Mouse (Mus musculus) midbrain, embryonic 11.5 days (tissue): ENCODE results near the gene Tnfsfm13. TPM values are rescaled to one million over a fixed set of nuclear protein-coding genes. Genes with fewer than 3 reads are reported as not detected.

ENCODE experiments used
- ATAC-seq: fragments of 200-750 bp; cut with Nextera tagmentation; 2 replicates; pipeline ENCODE4 v1.8.0; 2017; ENCODE audit warnings: moderate TSS enrichment, moderate library complexity; ENCODE audit not compliant: low FRiP score
- DNase-seq: peaks from one replicate; pipeline ENCODE4 v3.0.0; 2015; ENCODE audit warnings: low spot score; ENCODE audit errors: missing footprints
- H3K27ac ChIP-seq: fragments of 300-500 bp; sonication (generic); 2 replicates; pipeline ENCODE4 v1.5.1; 2014; ENCODE audit warnings: low read depth, low read length
- H3K27me3 ChIP-seq: fragments of 300-500 bp; sonication (generic); 2 replicates; pipeline ENCODE4 v1.6.1; 2014; ENCODE audit warnings: mild to moderate bottlenecking, low read length, moderate library complexity, mixed read lengths; ENCODE audit not compliant: control insufficient read depth, insufficient read depth
- H3K36me3 ChIP-seq: fragments of 300-500 bp; sonication (generic); 2 replicates; pipeline ENCODE4 v1.6.1; 2014; ENCODE audit warnings: mild to moderate bottlenecking, low read length, moderate library complexity, mixed read lengths; ENCODE audit not compliant: control insufficient read depth, insufficient read depth
- H3K4me1 ChIP-seq: fragments of 300-500 bp; sonication (generic); 2 replicates; pipeline ENCODE4 v1.6.1; 2014; ENCODE audit warnings: low read length; ENCODE audit not compliant: control insufficient read depth, insufficient read depth
- H3K4me2 ChIP-seq: fragments of 300-500 bp; sonication (generic); 2 replicates; pipeline ENCODE4 v1.6.1; 2014; ENCODE audit warnings: mild to moderate bottlenecking, moderate library complexity
- H3K4me3 ChIP-seq: fragments of 300-500 bp; sonication (generic); 2 replicates; pipeline ENCODE4 v1.5.1; 2014; ENCODE audit warnings: low read depth, low read length
- H3K9ac ChIP-seq: fragments of 300-500 bp; sonication (generic); 2 replicates; pipeline ENCODE4 v1.6.1; 2014; ENCODE audit warnings: low read length
- H3K9me3 ChIP-seq: fragments of 300-500 bp; sonication (generic); 2 replicates; pipeline ENCODE4 v1.6.1; 2016; ENCODE audit warnings: low read length; ENCODE audit not compliant: control insufficient read depth
- WGBS: fragments of 180-500 bp; shearing (Covaris S2); extraction: QIAGEN DNeasy Blood & Tissue Kit; methylation state at CpG from one replicate; pipeline ENCODE4 v1.1.7; 2014; 5-methylcytosine and 5-hydroxymethylcytosine counted together
- microRNA counts: library from miRNA; unstranded; fragments of <30 nt; microRNA quantifications from one replicate; lab custom pipeline; 2015
- microRNA-seq: library from miRNA; unstranded; fragments of <30 nt; microRNA quantifications from one replicate; pipeline ENCODE4, GENCODE M21; 2017
- polyA plus RNA-seq: library from polyadenylated mRNA; unstranded; fragments of >200 nt; fragmentation: Nextera tagmentation; extraction: Ambion mirVana; gene quantifications from 2 replicates; pipeline ENCODE4 v1.2.1, GENCODE M21; 2014

Tnfsfm13 gene
- polyA plus RNA-seq, 1 experiment from 2014 or later, result 0.78 TPM

DNA sequence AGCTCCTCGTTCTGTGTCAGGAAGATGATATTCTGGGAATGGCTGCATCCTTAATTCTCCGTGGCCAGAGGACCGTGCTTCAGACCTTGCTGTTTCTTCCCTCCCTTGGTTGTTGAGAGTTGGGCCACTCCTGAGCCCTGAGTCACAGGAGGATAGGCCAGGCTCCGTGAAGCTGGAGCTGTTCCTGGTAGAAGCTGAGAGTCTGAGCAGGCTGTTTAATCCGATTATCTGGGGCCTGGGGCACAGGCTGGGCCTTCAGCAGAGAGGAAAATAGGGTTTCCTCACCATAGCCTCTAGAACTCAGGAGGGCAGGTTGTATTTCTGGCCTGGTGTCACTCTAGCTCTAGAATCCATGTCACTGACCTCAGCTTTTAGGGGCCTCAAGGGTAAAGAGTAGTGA lies 42.5 kb downstream of the Tnfsfm13 start:
- no peaks in the 10 kb centered on the region for H3K9me3 ChIP-seq
- DNase-seq (no peak), ATAC-seq (no peak)
- 0 out of 2 replicates have a peak, but pooled peaks cover 4% of the 10 kb centered on the region for H3K4me1 ChIP-seq
- H3K27me3 ChIP-seq, result no peaks in the 10 kb centered on the region
- WGBS, result 60% methylated on average over 5 of the region's 5 CpGs
- H3K27ac ChIP-seq, result 0 out of 2 replicates have a peak overlapping the region, but pooled peaks have one; percentile 2
- H3K9ac ChIP-seq, result no peak overlapping the region
- H3K4me2 ChIP-seq, result no peak overlapping the region
- no peak overlapping the region for H3K4me3 ChIP-seq
- peaks cover 43% of the 10 kb centered on the region for H3K36me3 ChIP-seq

GRCm38 (mm10) chr11:69645860-69646259 lies 50.0 kb downstream of the Tnfsfm13 start:
- H3K36me3 ChIP-seq, result peaks cover 52% of the 10 kb centered on the region
- no peaks in the 10 kb centered on the region for H3K27me3 ChIP-seq
- H3K9ac ChIP-seq, result no peak overlapping the region
- no peaks in the 10 kb centered on the region for H3K9me3 ChIP-seq
- no peak for DNase-seq
- WGBS, result 96% methylated on average over 5 of the region's 5 CpGs
- no peaks in the 10 kb centered on the region for H3K4me1 ChIP-seq
- H3K4me3 ChIP-seq, result no peak overlapping the region
- no peak overlapping the region for H3K27ac ChIP-seq
- no peak for ATAC-seq
- H3K4me2 ChIP-seq, result no peak overlapping the region

DNA sequence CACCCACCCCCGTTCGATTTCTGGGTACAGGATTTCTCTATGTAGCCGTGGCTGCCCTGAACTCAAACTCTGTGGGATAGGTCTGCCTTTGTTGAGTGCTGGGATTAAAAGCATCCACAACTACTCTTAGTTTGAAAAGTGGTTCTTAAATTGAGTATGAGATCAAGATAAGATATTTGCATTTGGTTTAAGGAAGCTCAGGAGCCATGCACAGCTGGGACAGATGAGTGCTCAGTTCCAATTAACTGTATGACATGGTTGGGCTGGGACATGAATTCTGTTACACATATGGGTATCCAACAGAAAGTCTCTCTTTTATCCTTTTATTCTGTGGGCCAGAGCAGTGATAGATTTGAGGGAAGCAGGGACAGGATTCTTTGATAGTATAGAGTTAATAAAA lies 60.4 kb downstream of the Tnfsfm13 start:
- Histone ChIP-seq H3K36me3 (0 out of 2 replicates have a peak, but pooled peaks cover 5% of the 10 kb centered on the region), H3K9me3 (no peaks in the 10 kb centered on the region), H3K27me3 (no peaks in the 10 kb centered on the region), H3K4me3 (no peak overlapping the region), H3K27ac (no peak overlapping the region), H3K4me2 (no peak overlapping the region; the same call in 1 of the 2 replicates), H3K9ac (no peak overlapping the region), H3K4me1 (peaks cover 17% of the 10 kb centered on the region)
- ATAC-seq, result no peak
- no peak for DNase-seq
- 90% methylated on average over 3 of the region's 3 CpGs for WGBS

DNA sequence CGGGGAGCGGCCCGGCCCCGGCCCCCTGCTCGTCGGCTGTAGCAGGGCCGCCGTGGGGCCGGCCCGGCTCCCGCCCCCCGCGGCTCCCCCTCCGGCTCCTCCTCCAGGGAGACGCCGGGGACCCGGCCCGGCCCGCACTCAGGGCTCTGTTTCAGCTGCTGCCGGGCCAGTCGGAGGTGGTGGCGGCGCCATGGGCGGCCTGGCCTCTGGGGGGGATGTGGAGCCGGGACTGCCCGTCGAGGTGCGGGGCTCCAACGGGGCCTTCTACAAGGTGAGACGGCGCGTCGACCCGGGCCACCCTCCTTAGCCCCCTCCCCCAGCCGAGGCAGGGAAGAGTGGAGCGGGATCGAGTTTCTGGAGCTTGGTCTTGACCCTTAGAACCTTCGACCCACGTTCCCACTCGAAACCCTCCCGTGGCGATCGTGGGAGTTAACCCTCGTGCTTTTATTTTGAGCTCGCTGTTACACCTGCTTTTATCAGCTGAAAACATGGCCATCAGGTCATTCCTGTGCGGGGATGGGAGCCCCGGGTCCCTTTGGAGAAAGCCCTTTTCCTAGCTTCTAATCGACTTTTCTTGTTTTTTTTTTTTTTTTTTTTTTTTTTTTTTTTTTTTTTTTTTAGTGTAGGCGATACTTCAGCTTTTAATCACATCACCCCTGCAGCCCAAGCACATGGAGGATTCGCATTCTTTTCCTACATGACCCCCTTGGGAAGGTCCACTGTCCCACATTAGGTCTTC lies 62.6 kb downstream of the Tnfsfm13 start:
- Histone ChIP-seq H3K4me3 (peak overlapping the region; percentile 98), H3K9ac (peak overlapping the region; percentile 97), H3K36me3 (no peaks in the 10 kb centered on the region), H3K27me3 (no peaks in the 10 kb centered on the region), H3K9me3 (no peaks in the 10 kb centered on the region), H3K4me1 (peaks cover 17% of the 10 kb centered on the region), H3K4me2 (peak overlapping the region; percentile 82), H3K27ac (peak overlapping the region; percentile 90)
- ATAC-seq (peak; percentile 58), DNase-seq (no peak)
- under 1% methylated on average over 50 of the region's 50 CpGs for WGBS

MicroRNAs within 50 kb of the gene (microRNA counts, 519-probe panel; counts per million panel counts)
- not detected for microRNA mmu-miR-1934 (lab: Ali Mortazavi, UCI)
- 2,868 counts per million, percentile 10 among the panel's probes with 10 or more counts for microRNA mmu-miR-467f (lab: Ali Mortazavi, UCI)

Small RNA genes lying within 50 kb of the gene (microRNA-seq; reads per million reads assigned to microRNA genes)
- gene Mir1934 (3.4 reads per million, percentile 16 among the genes with 10 or more reads in this experiment), gene Mir467f (not detected)

Other genes with a start within 250 kb of the Tnfsfm13 start
- gene Dnah2, start 147.0 kb downstream of the Tnfsfm13 start, polyA plus RNA-seq, result 1.00 and 1.9 TPM in 2 replicates
- gene Efnb3, start 135.9 kb downstream of the Tnfsfm13 start, polyA plus RNA-seq, result 11.0 and 12.3 TPM in 2 replicates
- 35.1 and 36.4 TPM in 2 replicates for gene Wrap53, start 115.8 kb downstream of the Tnfsfm13 start, polyA plus RNA-seq
- gene Trp53, start 115.7 kb downstream of the Tnfsfm13 start, polyA plus RNA-seq, result 144 and 147 TPM in 2 replicates
- gene Atp1b2, start 90.2 kb downstream of the Tnfsfm13 start, polyA plus RNA-seq, result 10.4 and 12.2 TPM in 2 replicates
- not detected in 2 replicates for gene Shbg, start 78.2 kb downstream of the Tnfsfm13 start, polyA plus RNA-seq
- 13.1 and 16.8 TPM in 2 replicates for gene Sat2, start 74.1 kb downstream of the Tnfsfm13 start, polyA plus RNA-seq
- 25.6 and 29.0 TPM in 2 replicates for gene Fxr2, start 63.1 kb downstream of the Tnfsfm13 start, polyA plus RNA-seq
- 0.16 TPM in 1 of 2 replicates, not detected in the other for gene Sox15, start 40.8 kb downstream of the Tnfsfm13 start, polyA plus RNA-seq
- gene Mpdu1, start 33.5 kb downstream of the Tnfsfm13 start, polyA plus RNA-seq, result 31.2 and 34.5 TPM in 2 replicates
- gene Cd68, start 29.9 kb downstream of the Tnfsfm13 start, polyA plus RNA-seq, result 7.0 and 7.9 TPM in 2 replicates
- 877 and 900 TPM in 2 replicates for gene Eif4a1, start 23.7 kb downstream of the Tnfsfm13 start, polyA plus RNA-seq
- gene Senp3, start 14.0 kb downstream of the Tnfsfm13 start, polyA plus RNA-seq, result 80.6 and 90.8 TPM in 2 replicates
- not detected in 2 replicates for gene Tnfsf13, start 10.3 kb downstream of the Tnfsfm13 start, polyA plus RNA-seq
- gene Tnfsf12, start 249 bp downstream of the Tnfsfm13 start, polyA plus RNA-seq, result 2.0 and 2.8 TPM in 2 replicates
- gene Polr2a, start 62.5 kb upstream of the Tnfsfm13 start, polyA plus RNA-seq, result 52.4 and 54.1 TPM in 2 replicates
- not detected in 2 replicates for gene Slc35g3, start 65.9 kb upstream of the Tnfsfm13 start, polyA plus RNA-seq
- 0.90 and 0.91 TPM in 2 replicates for gene Zbtb4, start 69.8 kb upstream of the Tnfsfm13 start, polyA plus RNA-seq
- 0.67 and 0.79 TPM in 2 replicates for gene Chrnb1, start 99.8 kb upstream of the Tnfsfm13 start, polyA plus RNA-seq
- 1.3 and 1.5 TPM in 2 replicates for gene Fgf11, start 105.8 kb upstream of the Tnfsfm13 start, polyA plus RNA-seq
- 0.20 and 0.23 TPM in 2 replicates for gene Tmem102, start 109.5 kb upstream of the Tnfsfm13 start, polyA plus RNA-seq
- not detected in 2 replicates for gene Gm39566, start 119.2 kb upstream of the Tnfsfm13 start, polyA plus RNA-seq
- gene Spem2, start 122.4 kb upstream of the Tnfsfm13 start, polyA plus RNA-seq, result not detected in 2 replicates
- gene Spem1, start 126.1 kb upstream of the Tnfsfm13 start, polyA plus RNA-seq, result 0.12 TPM in 1 of 2 replicates, not detected in the other
- 9.9 and 10.3 TPM in 2 replicates for gene Nlgn2, start 141.7 kb upstream of the Tnfsfm13 start, polyA plus RNA-seq
- 285 and 287 TPM in 2 replicates for gene Tmem256, start 142.4 kb upstream of the Tnfsfm13 start, polyA plus RNA-seq
- 61.7 and 65.3 TPM in 2 replicates for gene Plscr3, start 150.3 kb upstream of the Tnfsfm13 start, polyA plus RNA-seq
- gene Tnk1, start 162.6 kb upstream of the Tnfsfm13 start, polyA plus RNA-seq, result 0.44 and 0.48 TPM in 2 replicates
- not detected in 2 replicates for gene Tmem95, start 181.9 kb upstream of the Tnfsfm13 start, polyA plus RNA-seq
- 3.1 and 3.9 TPM in 2 replicates for gene Kctd11, start 185.3 kb upstream of the Tnfsfm13 start, polyA plus RNA-seq
- gene Acap1, start 199.4 kb upstream of the Tnfsfm13 start, polyA plus RNA-seq, result 0.36 and 0.59 TPM in 2 replicates
- 15.3 and 17.8 TPM in 2 replicates for gene 2810408A11Rik, start 204.9 kb upstream of the Tnfsfm13 start, polyA plus RNA-seq
- 15.6 and 16.3 TPM in 2 replicates for gene Neurl4, start 205.0 kb upstream of the Tnfsfm13 start, polyA plus RNA-seq
- gene Gps2, start 217.8 kb upstream of the Tnfsfm13 start, polyA plus RNA-seq, result 92.2 and 95.8 TPM in 2 replicates
- gene Eif5a, start 225.9 kb upstream of the Tnfsfm13 start, polyA plus RNA-seq, result 1,778 and 1,800 TPM in 2 replicates
- gene Ybx2, start 239.7 kb upstream of the Tnfsfm13 start, polyA plus RNA-seq, result 3.2 and 5.1 TPM in 2 replicates